Mouse (Mus musculus) left cerebral cortex, adult 11 months (tissue): ENCODE measurements around the gene Ccl12.

Experiments
- DNase-seq: peaks from one replicate; pipeline ENCODE4 v3.0.0; 2022; ENCODE audit warnings: low spot score

Ccl12 gene

GRCm38 (mm10) chr11:82139492-82140094 lies 37.9 kb downstream of the Ccl12 start:
- DNase-seq = no peak
